Mouse (Mus musculus): ENCODE data around the gene Kmt2d.

DNA sequence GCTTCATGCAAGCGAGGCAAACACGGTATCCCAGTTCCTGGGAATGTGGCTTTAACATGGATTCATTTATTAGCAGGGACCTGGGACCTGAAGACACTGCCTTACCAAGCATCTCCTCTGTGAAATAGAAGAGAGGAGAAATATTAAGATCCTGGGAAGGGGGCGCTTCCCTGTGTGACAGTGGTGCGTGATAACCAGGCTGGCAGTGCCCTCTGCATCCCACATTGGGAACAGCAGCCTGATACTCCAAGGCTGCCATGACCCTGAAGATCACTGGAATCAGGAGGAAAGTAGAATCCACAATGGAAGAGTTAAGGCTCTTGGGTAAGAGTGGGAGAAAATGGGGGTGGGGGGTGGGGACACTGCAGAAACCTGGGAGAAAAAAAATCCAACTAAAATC lies 83.1 kb downstream of the Kmt2d start:
- TF ChIP-seq CTCF (IDR thresholded peaks at IDR 0.05; ENCODE audit: low read depth) (peak; percentile 39), EP300 (IDR thresholded peaks at IDR 0.05; ENCODE audit: low read depth) (no peak)
